Mouse (Mus musculus) ovary, postnatal 10 days (tissue): ENCODE data around the gene Prph.

Experiments used
- DNase-seq: peaks from one replicate; pipeline ENCODE4 v3.0.0; 2022; ENCODE audit warnings: low spot score

The Prph gene

DNA sequence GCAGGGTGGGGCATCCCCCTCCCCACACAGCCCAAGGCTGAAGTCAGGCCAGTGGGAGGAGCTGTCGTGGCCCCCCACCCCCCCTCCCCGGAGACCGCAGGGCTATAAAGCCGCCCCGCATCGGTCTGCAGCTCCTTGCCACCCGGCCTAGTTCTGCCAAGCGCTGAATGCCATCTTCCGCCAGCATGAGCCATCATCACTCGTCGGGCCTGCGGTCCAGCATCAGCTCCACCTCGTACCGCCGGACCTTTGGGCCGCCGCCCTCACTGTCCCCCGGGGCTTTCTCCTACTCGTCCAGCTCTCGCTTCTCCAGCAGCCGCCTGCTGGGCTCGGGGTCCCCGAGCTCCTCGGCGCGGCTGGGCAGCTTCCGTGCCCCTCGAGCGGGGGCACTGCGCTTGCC, at the start of gene Prph:
TSS of gene Prph (plus strand) at position 135 of the 400 bp plus-strand sequence.
- no peak for DNase-seq

DNA sequence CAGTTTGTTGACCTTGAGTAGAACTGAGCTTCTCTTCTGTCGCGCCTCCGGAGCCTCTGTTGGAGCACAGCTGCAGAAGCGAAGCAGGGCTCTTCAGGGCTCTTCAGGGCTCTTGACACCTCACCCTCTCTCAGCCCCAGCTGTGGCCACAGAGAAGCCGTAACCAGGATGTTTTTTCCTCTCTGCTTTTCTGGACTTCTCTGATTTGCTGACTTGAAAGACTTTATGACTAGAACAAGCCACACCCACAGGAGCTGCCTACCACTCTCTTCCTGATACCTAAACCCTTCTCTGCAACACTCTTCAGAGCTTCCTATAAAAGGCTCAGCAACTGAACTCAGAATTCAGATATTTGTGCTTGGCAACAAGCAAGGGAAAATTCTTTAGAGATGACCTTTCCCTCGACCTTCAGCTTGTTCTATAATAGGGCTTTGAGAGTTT, 46.2 kb upstream of the Prph start:
- DNase-seq: no peak

DNA sequence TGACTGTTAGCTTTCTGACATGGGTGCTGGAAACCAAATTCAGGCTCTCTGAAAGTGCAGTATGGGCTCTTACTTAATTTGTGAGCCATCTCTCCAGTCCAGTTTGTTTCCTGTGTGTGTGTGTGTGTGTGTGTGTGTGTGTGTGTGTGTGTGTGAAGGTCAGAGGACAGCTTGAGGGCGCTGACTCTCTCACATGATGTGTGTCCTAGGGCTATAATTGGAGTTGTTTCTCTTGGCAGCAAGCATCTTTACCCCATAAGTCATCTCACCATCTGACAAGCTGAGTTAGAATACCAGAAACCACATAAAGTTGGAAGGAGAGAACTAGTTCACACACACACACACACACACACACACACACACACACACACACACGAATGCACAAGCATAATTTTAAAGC, 44.1 kb upstream of the Prph start:
- DNase-seq: no peak

DNA sequence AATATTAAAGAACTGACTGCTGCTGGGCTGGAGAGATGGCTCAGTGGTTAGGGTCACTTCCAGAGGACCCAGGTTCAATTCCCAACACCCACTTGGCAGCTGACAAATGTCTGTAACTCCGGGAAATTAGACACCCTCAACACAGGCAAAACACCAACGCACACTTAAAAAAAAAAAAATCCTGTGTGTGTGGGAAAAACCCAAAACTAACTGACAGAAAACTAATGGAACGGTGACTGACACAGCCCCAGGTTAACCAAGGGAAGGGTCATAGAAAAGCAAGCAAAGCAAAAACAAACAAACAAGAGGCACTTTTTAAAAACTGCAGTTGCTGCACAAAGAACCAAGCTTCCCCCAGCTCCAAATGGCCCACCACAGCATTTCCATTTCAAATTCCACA, 43.0 kb upstream of the Prph start:
- no peak for DNase-seq

DNA sequence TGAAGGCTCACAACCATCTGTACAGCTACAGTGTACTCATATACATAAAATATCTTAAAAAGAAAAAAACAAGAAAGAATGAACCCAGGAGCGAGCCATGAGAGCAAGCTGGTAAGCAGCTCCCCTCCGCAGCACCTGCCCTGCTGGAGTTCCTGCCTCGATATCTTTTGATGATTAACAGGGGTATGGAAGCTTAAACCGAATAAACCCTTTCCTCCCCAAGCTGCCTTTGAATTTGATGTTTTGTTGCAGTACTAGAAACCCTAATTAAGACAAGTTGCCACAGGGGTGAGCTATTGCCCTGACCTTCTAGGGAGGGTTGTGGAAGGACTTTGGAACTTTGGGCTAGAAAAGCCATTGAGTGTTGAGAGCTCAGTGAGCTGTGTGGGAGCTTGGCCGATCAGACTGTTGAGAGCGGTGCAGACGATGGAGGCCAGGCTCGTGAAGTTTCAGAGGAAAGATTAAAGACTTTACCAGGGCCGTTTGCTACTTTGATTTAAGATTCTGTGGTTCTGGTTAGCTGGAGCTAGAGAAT, 40.4 kb upstream of the Prph start:
- no peak for DNase-seq

DNA sequence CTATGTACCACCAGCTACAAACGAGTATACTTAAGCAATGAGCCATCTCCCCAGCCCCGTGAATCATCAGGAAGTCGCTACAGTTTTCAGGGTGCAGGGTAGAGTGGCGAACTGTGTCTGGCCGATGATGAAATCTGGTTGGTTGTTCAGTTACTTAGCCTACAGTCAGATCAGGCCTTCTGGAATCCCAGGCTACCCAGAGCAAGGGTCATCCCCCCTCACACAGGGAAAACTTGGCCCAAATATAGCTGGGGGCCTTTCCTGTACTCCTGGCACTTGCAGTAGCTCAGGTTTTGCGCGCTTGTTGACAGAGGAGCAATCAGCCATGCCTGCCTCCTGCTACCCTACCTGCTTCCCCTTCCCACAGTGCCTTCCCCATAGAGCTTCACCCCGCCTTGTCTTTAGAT, 37.6 kb upstream of the Prph start:
- no peak for DNase-seq

DNA sequence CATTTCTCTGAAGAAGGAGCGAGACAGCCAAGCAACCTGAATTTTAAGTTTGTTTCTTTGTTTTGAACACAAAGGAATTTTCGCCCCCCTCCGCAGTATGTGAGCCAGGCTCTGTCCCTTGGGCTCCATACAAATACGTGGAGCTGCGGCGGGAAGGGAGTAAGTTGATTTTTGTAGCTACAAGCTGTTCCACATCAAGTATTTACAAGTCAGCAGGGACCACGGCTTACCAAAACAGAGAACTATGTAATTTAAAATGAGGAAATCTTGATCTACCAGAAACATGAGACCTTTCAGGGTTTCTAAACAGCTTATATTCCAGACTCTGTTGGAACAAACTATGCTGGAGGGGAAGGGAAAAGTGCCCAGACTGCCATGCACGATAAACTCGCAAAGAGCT, 37.0 kb upstream of the Prph start:
- no peak for DNase-seq

DNA sequence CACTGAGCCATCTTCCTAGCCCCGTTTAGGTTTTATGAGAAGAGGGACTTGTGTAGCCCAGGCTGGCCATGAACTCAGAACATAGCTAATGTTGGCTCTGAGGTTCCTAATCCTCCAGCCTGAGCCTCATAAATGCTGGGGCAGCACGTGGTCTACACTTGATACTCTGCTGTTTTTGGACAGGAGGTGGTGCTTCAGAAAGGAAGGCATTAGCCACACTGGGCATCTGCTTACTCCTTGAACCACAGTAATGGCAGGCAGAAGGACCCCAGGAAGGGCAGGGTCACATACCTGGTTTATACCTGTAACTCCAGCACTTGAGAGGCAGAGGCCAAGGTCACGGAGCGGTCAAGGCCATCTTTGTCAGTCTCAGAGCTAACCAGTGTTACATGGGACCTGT, 36.3 kb upstream of the Prph start:
- DNase-seq: no peak

DNA sequence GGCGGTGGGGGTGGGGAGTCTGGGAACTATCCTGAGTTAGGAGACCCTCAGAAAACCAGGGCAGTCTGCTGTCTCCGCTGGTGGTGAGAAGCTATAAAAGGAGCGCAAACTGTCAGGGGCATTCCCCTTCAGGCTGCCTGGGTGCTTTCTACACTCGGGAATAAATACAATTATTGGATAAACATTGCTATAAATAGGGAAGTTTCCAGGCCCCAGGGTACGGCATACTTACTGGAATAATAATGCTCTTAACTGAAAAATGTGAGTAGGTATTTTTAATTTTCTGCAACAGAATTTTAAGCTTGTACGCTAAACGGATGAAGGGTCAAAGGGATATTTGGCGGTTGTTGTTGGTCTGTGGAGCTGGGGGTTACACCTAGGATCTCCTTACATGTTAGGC, 35.5 kb upstream of the Prph start:
- DNase-seq: no peak

DNA sequence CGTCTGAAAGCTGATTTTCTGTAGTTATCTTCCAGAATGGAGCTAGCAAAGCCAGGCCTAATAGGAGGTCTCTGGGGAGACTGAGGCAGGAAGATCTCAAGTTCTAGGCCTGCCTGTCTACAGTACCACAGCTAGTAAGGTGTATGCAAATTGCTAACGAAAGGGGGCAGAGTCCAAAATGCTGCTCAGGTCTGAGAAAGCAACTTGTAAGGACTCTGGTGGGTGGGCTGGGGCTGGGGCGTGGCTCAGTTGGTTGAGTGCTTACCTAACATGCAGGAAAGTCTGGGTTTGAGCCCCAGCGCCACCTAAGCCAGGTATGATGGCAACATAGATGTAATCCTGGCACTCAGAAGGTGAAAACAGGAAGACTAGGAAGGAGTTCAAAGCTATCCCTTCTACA, 34.8 kb upstream of the Prph start:
- no peak for DNase-seq

DNA sequence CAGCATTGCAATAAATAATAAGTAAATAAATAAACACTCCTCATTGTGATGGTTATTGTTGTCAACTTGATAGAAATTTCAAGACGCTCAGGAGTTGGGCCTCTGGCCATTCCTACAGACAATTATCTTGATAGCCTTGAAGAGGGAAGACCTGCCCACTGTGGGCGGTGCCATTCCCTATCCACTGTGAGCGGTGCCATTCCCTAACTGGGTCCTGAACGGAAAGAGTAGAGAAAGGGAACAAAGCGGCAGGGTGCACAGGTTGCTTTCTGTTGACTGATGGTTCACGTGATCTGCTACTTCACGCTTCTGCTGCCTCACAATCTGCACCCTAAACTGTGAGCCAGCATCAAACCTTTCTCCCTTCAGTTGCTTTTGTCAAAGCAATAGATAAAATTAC, 33.7 kb upstream of the Prph start:
- DNase-seq: no peak

DNA sequence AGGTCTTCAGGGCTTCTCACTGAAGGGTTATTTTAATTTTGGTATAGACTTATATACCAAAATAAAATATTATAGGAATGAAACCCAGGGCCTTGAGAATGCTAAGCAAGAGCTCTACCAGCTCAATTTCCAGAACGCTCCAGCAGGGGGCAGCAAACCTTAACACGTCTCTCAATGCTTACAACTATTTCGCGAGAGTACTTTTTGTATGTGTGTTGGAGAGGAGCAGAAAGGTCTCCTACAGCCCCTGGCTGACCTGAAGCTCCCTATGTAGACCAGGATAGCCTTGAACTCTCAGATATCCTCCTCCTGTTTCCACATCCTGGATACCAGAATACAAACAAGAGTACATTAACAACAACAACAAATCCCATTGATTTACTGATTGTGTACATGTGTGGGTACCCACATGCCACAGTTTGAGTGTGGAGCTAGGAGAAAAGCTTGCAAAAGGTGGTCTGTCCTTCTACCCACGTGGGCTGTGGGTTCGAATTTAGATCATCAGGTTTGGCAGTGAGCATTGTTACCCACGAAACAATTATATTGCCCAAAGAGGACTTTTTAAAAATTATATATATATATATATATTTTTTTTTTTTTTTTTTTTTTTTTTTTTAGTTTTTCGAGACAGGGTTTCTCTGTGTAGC, 30.2 kb upstream of the Prph start:
- DNase-seq: peak; percentile 64

DNA sequence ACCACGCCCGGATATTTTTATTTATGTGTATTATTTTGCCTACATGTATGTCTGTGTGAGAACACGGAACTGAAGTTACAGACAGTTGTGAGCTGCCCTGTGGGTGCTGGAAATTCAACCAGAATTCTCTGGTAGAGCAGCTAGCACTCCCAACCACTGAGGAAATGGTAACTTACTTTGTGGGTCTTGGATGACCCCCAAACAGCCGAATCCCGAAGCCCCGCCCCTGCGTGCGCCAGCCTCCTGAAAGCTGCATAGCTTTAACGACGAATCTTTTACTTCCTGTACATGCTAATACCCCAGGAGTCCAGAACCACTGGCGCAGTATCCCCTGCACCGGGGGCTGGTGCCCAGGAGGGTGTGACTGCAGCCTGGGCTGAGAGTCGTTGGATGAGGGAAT, 29.6 kb upstream of the Prph start:
- no peak for DNase-seq

DNA sequence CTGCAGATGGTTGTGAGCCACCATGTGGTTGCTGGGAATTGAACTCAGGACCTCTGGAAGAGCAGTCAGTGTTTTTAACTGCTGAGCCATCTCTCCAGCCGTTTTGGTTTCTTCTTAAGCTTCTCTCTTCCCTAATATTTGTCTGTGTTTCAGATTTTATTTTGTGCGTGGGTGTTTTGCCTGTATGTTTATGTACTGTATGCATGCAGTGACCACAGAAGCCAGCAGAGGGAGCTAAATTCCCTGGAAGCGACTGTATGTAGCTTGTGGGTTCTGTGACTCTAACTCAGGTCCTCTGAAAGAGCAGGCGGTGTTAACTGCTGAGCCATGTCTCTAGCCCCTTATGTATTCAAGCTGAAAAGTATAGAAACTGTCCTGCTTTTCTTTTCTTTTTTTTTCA, 28.7 kb upstream of the Prph start:
- no peak for DNase-seq

DNA sequence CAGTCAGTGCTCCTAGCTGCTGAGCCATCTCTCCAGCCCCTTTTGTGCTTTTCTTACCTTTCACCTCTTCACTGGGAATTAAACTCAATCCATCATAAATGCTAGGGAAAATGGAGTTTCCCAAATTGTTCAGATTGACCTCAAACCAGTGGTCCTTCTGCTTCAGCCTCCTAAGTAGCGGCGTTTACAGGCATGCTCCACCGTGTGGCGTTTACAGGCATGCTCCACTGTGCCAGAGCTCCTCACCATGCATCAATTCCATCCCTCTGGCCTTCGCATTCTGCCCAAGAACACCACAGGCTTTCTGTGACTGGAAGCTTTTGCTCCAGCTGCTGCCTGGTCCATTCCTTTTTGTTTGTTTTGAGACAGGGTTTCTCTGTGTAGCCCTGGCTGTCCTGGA, 27.9 kb upstream of the Prph start:
- no peak for DNase-seq

DNA sequence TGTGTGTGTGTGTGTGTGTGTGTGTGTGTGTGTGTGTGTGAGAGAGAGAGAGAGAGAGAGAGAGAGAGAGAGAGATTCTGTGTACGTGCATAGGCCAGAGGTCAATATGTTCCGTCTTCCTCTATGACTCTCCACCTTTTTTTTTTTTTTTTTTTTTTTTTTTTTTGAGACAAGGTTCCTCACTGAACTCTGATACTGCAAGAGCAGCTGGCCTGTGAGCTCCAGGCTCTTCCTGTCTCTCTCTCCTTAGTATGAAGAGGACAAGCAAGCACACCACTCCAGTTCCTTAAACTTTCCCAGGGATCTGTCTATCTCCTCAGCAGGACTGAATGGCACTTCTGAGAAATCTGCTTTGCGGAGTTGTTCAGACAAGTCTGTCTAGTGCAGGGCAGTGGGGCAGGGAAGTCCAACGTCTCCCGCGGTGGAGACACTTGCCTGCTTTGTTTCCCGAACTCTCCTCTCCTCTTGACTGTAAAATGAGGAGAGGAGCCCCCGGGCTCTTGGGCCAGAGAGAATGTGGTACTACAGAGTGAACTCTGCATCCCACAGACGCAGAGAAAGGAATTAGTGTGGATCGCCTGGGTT, 26.0 kb upstream of the Prph start:
- DNase-seq: no peak

DNA sequence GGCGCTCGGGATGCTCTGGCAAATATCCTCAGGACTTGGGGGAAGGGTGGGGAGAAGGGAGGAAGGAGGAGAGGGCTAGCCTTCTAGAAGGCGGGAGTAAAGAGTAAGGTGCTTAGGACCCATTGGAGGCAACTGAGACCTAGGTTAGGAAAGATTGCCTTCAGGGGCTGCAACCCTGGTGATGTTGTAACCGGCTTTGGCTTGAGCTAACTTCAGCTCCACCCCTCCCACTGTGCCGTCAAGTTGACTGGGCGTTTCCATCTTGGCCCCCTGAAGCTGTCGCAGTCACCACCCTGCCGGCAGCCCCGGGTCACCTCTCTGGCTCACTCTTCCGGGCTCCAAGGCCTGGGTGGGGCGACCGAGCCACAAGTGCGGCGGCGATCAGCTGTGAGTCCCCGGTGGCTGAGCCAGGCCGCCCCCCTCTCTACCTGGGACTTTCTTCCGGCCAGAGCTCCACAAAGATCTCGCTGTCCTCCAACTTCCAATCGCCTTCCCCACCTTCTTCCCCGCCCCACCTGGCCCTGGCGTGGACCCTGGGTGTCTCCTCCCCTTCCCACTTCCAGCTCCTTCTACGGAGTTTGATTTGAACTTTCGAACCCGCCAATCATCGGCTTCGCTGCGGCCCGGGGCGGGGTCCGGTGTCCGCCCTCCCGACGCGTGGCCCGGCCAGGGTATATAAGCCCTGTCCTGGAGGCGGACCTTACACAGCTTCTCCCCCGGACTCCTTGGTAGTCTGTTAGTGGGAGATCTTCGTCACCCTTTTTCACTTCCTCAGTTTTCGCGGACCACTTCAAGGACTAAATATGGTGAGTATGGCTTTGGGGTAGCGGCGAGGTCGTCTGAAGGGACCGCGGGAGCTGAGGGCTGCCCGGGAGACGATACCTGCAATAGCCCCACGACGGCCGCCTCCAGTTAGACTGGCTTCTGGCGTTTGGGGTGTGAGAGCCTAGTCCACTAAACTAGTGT, 25.1 kb upstream of the Prph start, which contains the start of gene Tuba1c:
TSS of gene Tuba1c (plus strand) at position 273 of the 966 bp plus-strand sequence.
- DNase-seq: peak; percentile 86

DNA sequence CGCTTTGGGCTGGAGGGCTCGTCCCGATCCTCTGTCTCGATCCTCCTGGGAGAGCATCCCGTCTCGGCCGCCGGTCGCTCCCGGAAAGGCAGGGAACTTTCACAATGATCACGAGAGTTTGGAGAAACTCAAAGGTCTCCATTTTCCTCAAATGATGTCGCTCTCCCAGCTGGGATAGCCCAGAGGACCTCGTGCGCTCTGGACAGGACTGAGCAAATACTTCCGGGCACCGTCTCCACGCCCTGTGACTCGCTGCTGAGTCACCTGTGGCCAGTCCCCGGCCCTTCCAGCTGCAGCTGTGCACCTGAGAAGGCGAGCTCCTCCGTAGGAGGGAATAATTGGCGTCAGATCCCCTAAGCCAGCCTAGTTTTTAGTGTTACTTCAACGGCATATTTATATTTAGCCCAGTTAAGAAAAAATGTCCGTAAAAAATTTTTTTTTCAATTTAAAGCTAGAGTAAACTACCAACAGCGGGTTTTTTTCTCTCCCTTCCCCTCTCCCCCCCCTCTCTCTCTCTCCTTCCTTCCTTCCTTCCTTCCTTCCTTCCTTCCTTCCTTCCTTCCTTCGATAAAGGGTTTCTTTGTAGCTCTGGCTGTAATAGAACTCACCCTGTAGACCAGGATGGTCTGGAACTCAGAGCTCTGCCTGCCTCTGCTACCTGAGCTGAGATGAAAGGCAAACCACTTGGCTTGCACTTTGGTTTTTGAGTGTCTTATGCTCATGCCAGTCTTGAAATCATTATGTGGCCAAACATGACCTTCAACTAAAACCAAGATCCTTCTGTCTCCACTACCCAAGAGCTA, 24.2 kb upstream of the Prph start:
- DNase-seq: no peak

DNA sequence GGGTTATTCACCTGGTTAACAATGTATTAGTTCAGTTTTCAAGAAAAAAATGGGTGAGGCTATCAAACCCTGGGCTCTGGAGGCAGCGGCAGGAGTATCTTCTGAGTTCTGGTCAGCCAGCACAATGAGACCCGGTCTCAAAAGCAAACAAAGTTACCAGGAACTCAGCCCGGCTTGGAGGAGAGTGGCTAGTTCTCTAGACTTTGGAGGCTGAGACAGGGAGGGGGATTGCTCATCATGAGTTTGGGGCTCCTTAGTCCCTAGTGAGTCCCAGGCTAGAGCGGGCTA, 23.6 kb upstream of the Prph start:
- DNase-seq: no peak

DNA sequence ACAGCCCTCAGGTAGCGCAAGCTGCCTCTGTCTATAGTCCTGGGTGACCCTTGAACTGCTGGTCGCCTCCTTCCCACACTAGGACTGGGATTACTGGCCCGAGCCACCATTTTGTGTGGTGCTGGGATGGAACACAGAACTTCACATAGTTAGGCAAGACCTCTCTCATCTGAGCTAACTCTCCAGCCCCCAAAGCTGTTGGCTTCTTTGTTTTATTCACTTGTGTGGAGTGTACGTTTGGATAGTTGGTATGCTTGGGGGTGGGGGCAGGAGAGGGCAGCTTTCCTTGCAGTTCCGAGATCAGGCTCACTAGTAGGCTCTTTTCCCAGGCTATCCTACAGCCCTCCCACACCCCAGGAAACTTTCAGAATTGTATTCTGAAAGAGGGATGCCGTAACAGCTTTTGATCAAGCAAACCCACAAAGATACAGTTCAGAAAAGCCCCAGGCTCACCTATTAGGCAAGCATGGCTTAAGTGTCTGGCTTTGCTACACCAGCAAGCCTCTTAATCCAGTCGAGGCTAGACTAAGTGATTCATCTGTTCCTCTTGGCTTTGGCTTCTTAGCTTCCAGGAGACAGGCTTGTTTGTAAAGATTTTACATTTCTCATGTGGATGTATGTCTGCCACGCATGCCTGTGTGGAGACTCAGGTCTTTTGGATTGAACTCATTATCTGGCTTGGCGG, 22.8 kb upstream of the Prph start:
- no peak for DNase-seq

DNA sequence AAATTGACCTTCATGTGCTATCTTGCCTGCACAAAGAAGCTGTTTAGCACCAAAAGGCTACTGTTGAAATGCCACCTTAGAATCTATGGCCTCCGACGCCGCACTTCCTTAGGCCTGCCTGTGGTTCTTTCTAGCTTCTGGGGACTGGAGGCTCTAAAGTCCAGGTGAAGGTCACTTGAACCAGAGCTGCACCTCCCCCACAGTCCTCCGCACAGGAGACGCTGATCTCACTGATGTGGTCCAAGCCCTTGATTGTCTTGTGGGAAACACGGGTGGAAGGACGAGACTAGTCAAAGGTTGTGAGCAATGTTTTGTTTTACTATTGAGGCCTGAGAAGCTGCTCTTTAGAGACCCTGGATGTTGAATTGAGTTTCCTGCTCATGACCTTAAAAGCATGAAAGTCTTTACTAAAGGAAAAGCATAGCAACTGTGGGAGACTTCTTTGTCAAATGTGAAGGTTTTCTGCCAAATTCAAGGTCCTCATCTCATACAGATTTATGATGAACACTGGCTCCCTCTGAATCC, 22.2 kb upstream of the Prph start:
- DNase-seq: no peak
